Mouse (Mus musculus) liver, postnatal 0 days (tissue): ENCODE data around the gene Als2.

ENCODE experiments used
- CTCF ChIP-seq: sonication (generic); IDR thresholded peaks from 2 replicates; pipeline ENCODE4 v1.5.1; 2016; ENCODE audit warnings: antibody characterized with exemption, low read depth
- EP300 ChIP-seq: IDR thresholded peaks from 2 replicates; pipeline ENCODE4 v1.6.1; 2016; ENCODE audit warnings: antibody characterized with exemption, low read depth, mild to moderate bottlenecking

DNA sequence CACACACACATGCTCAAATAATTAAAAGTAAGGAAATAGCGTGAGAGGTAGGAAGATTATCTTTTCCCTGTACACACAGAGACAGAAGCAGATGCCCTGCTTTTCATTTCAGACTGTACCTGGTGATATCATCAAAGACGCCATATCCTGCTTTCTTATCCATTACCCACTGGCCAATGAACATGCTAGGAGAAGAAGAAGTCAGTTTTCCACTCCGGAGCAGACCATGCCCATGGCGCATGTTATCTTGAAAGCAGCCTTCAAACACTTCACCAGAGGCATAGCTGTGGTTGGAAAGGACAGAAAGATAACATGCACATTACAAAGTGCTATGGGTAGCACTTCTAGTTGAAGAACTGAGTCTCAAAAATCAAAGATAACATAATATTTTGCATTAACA is 54.0 kb downstream of the Als2 start:
- TF ChIP-seq CTCF, result no peak
- TF ChIP-seq EP300, result peak; percentile 40
